Mouse (Mus musculus): ENCODE data around the gene Rapgef1.

DNA sequence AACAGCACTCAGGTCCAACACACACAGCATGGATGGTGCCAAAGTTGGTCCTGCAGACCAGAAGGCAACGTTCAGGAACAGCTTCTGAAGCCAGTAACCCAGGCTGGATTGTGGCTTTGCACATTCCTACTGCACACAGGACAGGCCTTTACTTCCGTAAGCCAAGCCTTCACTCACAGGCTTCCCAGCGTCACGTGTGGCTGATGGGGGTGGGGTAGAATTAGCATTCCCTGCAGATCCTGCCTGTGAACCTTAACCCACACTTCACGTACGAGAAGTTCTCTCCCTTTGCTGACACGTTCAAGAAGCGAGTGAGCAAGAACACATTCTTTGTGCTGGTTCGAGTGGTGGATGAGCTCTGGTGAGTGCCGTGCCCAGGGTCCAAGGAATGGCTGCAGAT lies 113.0 kb downstream of the Rapgef1 start:
- TF ChIP-seq POLR2A (IDR thresholded peaks at IDR 0.05; ENCODE audit: insufficient read depth, low read depth, low read length) (no peak), CTCF (IDR thresholded peaks at IDR 0.05; ENCODE audit: insufficient read depth, low read depth, low read length) (no peak)
